Mouse (Mus musculus) small intestine, adult 2 months (tissue): ENCODE results near the gene Tmc1. TPM values are rescaled to one million over a fixed set of nuclear protein-coding genes. Genes with fewer than 3 reads are reported as not detected.

Experiments
- H3K27ac ChIP-seq: fragments of 200-500 bp; 2 replicates; pipeline ENCODE4 v1.5.1; 2012; ENCODE audit warnings: low read depth, low read length, control low read depth, inconsistent platforms; ENCODE audit not compliant: insufficient read depth
- H3K27me3 ChIP-seq: fragments of 200-500 bp; 2 replicates; pipeline ENCODE4 v1.6.1; 2012; ENCODE audit warnings: mild to moderate bottlenecking, moderate library complexity, low read length, inconsistent platforms; ENCODE audit not compliant: control insufficient read depth, insufficient read depth
- H3K36me3 ChIP-seq: fragments of 200-500 bp; 2 replicates; pipeline ENCODE4 v1.6.1; 2012; ENCODE audit warnings: mild to moderate bottlenecking, low read length, control low read depth, inconsistent platforms; ENCODE audit not compliant: control insufficient read depth, insufficient read depth
- H3K4me1 ChIP-seq: fragments of 200-500 bp; 2 replicates; pipeline ENCODE4 v1.6.1; 2012; ENCODE audit warnings: low read length, inconsistent platforms, mixed read lengths; ENCODE audit not compliant: control insufficient read depth, insufficient read depth, insufficient read length
- H3K4me3 ChIP-seq: fragments of 200-500 bp; 2 replicates; pipeline ENCODE4 v1.5.1; 2012; ENCODE audit warnings: low read depth, mild to moderate bottlenecking, control low read depth, inconsistent platforms, low read length, moderate library complexity
- CTCF ChIP-seq: fragments of 200-500 bp; IDR thresholded peaks from 2 replicates; pipeline ENCODE4 v1.5.1; 2012; ENCODE audit warnings: low read depth, mild to moderate bottlenecking, control low read depth, inconsistent platforms, low read length, moderate library complexity, mixed read lengths; ENCODE audit not compliant: insufficient replicate concordance, insufficient read length; ENCODE audit errors: extremely low read depth
- POLR2A ChIP-seq: fragments of 200-500 bp; IDR thresholded peaks from 2 replicates; pipeline ENCODE4 v1.6.1; 2012; ENCODE audit warnings: low read depth, mild to moderate bottlenecking, control low read depth, inconsistent platforms, low read length, moderate library complexity
- WGBS: fragments of 180-500 bp; shearing (Covaris S2); methylation state at CpG from one replicate; pipeline ENCODE4 v1.1.7; 2018; 5-methylcytosine and 5-hydroxymethylcytosine counted together
- polyA plus RNA-seq: library from polyadenylated mRNA; depleted of rRNA; stranded (reverse); fragments of >200 nt; gene quantifications from 2 replicates; pipeline ENCODE4 v1.2.3, GENCODE M21; 2012

Gene Tmc1
- polyA plus RNA-seq, 1 experiment, result not detected

- Histone ChIP-seq H3K27me3 (no peaks in the 10 kb centered on the region), H3K4me3 (no peak overlapping the region), H3K27ac (no peak overlapping the region), H3K4me1 (no peaks in the 10 kb centered on the region), H3K36me3 (no peaks in the 10 kb centered on the region)
- WGBS, result 24% methylated on average over 6 of the region's 6 CpGs
- no peak for TF ChIP-seq POLR2A
- no peak for TF ChIP-seq CTCF
Measured at GRCm38 (mm10) chr19:20797558-20798101, 156.4 kb downstream of the Tmc1 start.

- no peak overlapping the region for H3K27ac ChIP-seq
- H3K4me1 ChIP-seq, result no peaks in the 10 kb centered on the region
- TF ChIP-seq CTCF (no peak), POLR2A (no peak)
- no peaks in the 10 kb centered on the region for H3K27me3 ChIP-seq
- no peaks in the 10 kb centered on the region for H3K36me3 ChIP-seq
- 47% methylated on average over 4 of the region's 4 CpGs for WGBS
- H3K4me3 ChIP-seq, result no peak overlapping the region
Measured at GRCm38 (mm10) chr19:20796001-20796400, 158.0 kb downstream of the Tmc1 start.

GRCm38 (mm10) chr19:20794999-20795398, 159.0 kb downstream of the Tmc1 start:
- TF ChIP-seq POLR2A (no peak), CTCF (no peak)
- Histone ChIP-seq H3K4me1 (no peaks in the 10 kb centered on the region), H3K4me3 (no peak overlapping the region), H3K36me3 (no peaks in the 10 kb centered on the region), H3K27me3 (no peaks in the 10 kb centered on the region), H3K27ac (no peak overlapping the region)
- 84% methylated on average over 3 of the region's 3 CpGs for WGBS

DNA sequence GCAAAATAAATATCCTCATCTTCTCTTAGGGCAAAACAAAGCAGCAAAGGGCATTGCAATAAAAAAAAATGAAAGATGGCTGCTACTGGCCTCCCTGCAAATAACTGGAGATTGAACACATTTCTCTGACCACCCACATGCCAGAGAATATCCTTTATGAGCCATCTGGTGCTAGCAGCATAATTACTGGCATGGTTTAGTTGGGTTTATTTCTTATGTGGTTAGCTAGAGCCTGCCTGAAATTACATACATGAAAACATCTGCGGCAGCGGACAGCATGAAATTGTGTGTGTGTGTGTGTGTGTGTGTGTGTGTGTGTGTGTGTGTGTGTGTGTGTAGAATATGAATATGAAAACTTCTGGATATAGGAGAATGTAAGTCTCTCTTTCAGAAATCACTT, 161.2 kb downstream of the Tmc1 start:
- TF ChIP-seq CTCF (no peak), POLR2A (no peak)
- Histone ChIP-seq H3K36me3 (no peaks in the 10 kb centered on the region), H3K4me3 (no peak overlapping the region), H3K27me3 (no peaks in the 10 kb centered on the region), H3K27ac (no peak overlapping the region), H3K4me1 (no peaks in the 10 kb centered on the region)
- 95% methylated on average over 2 of the region's 2 CpGs for WGBS

DNA sequence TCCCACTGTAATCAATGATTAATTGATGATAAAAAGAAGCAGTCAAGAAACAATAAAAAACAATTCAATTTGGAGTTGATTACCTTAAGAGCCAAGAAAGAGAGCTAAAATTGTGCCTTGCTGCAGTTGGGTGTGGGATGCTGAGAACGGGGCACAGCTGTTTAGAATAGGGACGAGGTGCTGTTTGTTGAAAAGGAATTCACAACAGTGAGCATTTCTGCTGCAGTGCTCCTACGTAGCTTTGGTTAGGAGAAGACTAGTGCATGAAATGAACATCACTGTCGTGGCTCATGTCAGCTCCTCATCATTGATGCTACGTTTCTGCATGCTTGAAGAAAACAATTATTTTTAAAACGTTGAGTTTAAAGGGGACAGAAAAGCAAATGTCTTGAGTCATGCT, 166.7 kb downstream of the Tmc1 start:
- Histone ChIP-seq H3K27me3 (no peaks in the 10 kb centered on the region), H3K27ac (no peak overlapping the region), H3K4me3 (no peak overlapping the region), H3K36me3 (no peaks in the 10 kb centered on the region), H3K4me1 (no peaks in the 10 kb centered on the region)
- WGBS, result 78% methylated on average over 6 of the region's 6 CpGs
- TF ChIP-seq CTCF (no peak), POLR2A (no peak)

GRCm38 (mm10) chr19:20775681-20776080, 178.3 kb downstream of the Tmc1 start:
- Histone ChIP-seq H3K27ac (no peak overlapping the region), H3K27me3 (no peaks in the 10 kb centered on the region), H3K4me1 (no peaks in the 10 kb centered on the region), H3K36me3 (no peaks in the 10 kb centered on the region), H3K4me3 (no peak overlapping the region)
- 79% methylated on average over 2 of the region's 2 CpGs for WGBS
- TF ChIP-seq CTCF (no peak), POLR2A (no peak)

DNA sequence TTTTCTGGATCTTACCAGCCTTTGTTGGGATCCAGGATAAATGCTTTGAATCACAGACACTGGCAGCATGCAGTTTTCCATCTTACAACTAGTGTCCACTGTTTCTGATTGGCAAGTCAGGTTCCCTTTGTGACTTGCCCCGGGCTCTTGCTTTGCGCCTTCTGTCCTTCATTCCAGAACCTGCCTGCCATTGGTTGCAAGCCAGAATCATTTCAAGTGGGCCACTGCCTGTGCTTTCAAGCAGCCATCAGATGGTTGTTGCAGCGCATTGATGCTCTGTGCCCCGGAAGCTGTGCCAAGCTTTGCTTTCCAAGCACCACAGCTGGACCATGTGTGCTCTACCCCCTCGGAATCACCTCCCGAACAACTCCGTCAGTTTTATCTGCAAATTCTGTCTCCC, 180.1 kb downstream of the Tmc1 start:
- WGBS, result 86% methylated on average over 7 of the region's 7 CpGs

GRCm38 (mm10) chr19:20764214-20764613, 189.8 kb downstream of the Tmc1 start:
- 17% methylated on average over 1 of the region's 1 CpGs for WGBS
- H3K27me3 ChIP-seq, result no peaks in the 10 kb centered on the region

More for the DNA sequence above, 180.1 kb downstream of the Tmc1 start:
- H3K4me3 ChIP-seq, result no peak overlapping the region
- H3K27me3 ChIP-seq, result no peaks in the 10 kb centered on the region
- H3K36me3 ChIP-seq, result no peaks in the 10 kb centered on the region
- no peaks in the 10 kb centered on the region for H3K4me1 ChIP-seq
- no peak for TF ChIP-seq CTCF
- TF ChIP-seq POLR2A, result no peak
- no peak overlapping the region for H3K27ac ChIP-seq

More at GRCm38 (mm10) chr19:20764214-20764613, 189.8 kb downstream of the Tmc1 start:
- H3K27ac ChIP-seq, result no peak overlapping the region
- no peaks in the 10 kb centered on the region for H3K36me3 ChIP-seq
- no peaks in the 10 kb centered on the region for H3K4me1 ChIP-seq
- H3K4me3 ChIP-seq, result no peak overlapping the region
- TF ChIP-seq POLR2A (no peak), CTCF (no peak)
